ENCODE assay signal across 22 mouse cellular contexts in the genomic region with DNA sequence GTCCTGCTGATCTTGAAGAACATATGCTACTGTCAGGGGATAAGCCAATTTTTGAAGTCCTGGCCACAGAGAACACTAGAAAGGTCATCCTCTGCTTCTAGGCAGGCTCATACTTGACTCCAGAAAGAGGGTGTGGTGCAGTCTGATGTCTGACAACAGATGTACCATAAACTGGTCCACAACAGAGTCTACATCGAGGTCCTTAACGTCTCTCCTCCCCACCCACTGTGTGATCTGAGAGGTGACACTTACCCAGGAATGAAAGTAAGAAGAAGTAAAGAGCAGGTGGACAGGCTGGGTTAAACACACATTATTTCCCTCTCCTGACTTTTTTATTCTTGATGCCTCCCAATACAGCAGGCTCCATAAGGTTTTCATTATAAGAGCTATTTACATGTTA. TPM values are rescaled to one million over a fixed set of nuclear protein-coding genes. Genes with fewer than 3 reads are reported as not detected.
DNase-seq lines count a peak whose midpoint lies in the region; ATAC-seq and TF ChIP-seq lines count a peak whose summit lies in the region.
"Had no signal": no experiment of that assay in that cellular context is flagged by ENCODE, and none has a peak within 500 bp of the region (broad histone marks: within the 10 kb centered on the region; RNA-seq: fewer than 3 reads in every experiment).

No protein-coding gene starts in this region.

- H3K27ac ChIP-seq in heart, embryonic 11.5 days (ENCODE audit: low read depth, low read length): no peak overlapping the region
- H3K27ac ChIP-seq: embryonic facial prominence, embryonic 13.5 days; embryonic facial prominence, embryonic 15.5 days; forebrain, embryonic 13.5 days; forebrain, embryonic 15.5 days had no signal

- no peaks in the 10 kb centered on the region for H3K4me1 ChIP-seq in heart, embryonic 11.5 days (ENCODE audit: control insufficient read depth, insufficient read depth, low read length)
- H3K4me1 ChIP-seq: embryonic facial prominence, embryonic 15.5 days; forebrain, embryonic 13.5 days; forebrain, embryonic 15.5 days had no signal

- no peak for ATAC-seq in heart, embryonic 11.5 days (replicated peaks; ENCODE audit: insufficient number of reproducible peaks, low FRiP score, low TSS enrichment)
- ATAC-seq: activated CD4-positive, CD25-positive, alpha-beta regulatory T cell, adult 4 months; forebrain, embryonic 13.5 days; forebrain, embryonic 15.5 days; forebrain, postnatal 0 days had no signal

- H3K9ac ChIP-seq in heart, embryonic 11.5 days (ENCODE audit: low read depth, low read length): no peak overlapping the region
- H3K9ac ChIP-seq: embryonic facial prominence, embryonic 13.5 days; embryonic facial prominence, embryonic 15.5 days; forebrain, embryonic 13.5 days; forebrain, embryonic 15.5 days; forebrain, postnatal 0 days had no signal

- H3K4me3 ChIP-seq in heart, embryonic 11.5 days (ENCODE audit: low read depth, low read length): no peak overlapping the region
- H3K4me3 ChIP-seq in myocyte: no peak overlapping the region
- H3K4me3 ChIP-seq: embryonic facial prominence, embryonic 13.5 days; embryonic facial prominence, embryonic 15.5 days; forebrain, embryonic 13.5 days; forebrain, embryonic 15.5 days had no signal

- no peaks in the 10 kb centered on the region for H3K36me3 ChIP-seq in heart, embryonic 11.5 days (ENCODE audit: control insufficient read depth, insufficient read depth, low read length)
- H3K36me3 ChIP-seq in myocyte (ENCODE audit: control insufficient read depth, insufficient read depth): no peaks in the 10 kb centered on the region
- H3K36me3 ChIP-seq: embryonic facial prominence, embryonic 13.5 days; embryonic facial prominence, embryonic 15.5 days; forebrain, embryonic 15.5 days had no signal

- H3K9me3 ChIP-seq in heart, embryonic 11.5 days (replicated peaks; ENCODE audit: control insufficient read depth, low read length): no peaks in the 10 kb centered on the region
- H3K9me3 ChIP-seq: embryonic facial prominence, embryonic 13.5 days; embryonic facial prominence, embryonic 15.5 days; forebrain, embryonic 13.5 days; forebrain, embryonic 15.5 days had no signal

- no peaks in the 10 kb centered on the region for H3K27me3 ChIP-seq in heart, embryonic 11.5 days (ENCODE audit: control insufficient read depth, insufficient read depth, low read length)
- no peaks in the 10 kb centered on the region for H3K27me3 ChIP-seq in myocyte (ENCODE audit: control insufficient read depth, insufficient read depth, insufficient read length)
- H3K27me3 ChIP-seq: embryonic facial prominence, embryonic 13.5 days; embryonic facial prominence, embryonic 15.5 days; forebrain, embryonic 13.5 days; forebrain, embryonic 15.5 days had no signal

- WGBS in heart, embryonic 11.5 days (ENCODE audit: insufficient replicate concordance): 77% methylated on average over 2 of the region's 2 CpGs

- peak; percentile 64 for DNase-seq in heart, adult 11 months
- DNase-seq in 3T3-L1 (ENCODE audit: low read depth, low spot score): peak; percentile 14
- DNase-seq in left cerebral cortex, postnatal 10 days (ENCODE audit: extremely low spot score in 1 of 2, low spot score in 2 of 2): no peak
- DNase-seq: adrenal gland, adult 8-10 months; adrenal gland, postnatal 14 days; adrenal gland, postnatal 36 days; cerebellum, adult 11-12 months; cerebellum, adult 2 months; cerebellum, adult 9-11 months; cerebellum, postnatal 14 days; cerebellum, postnatal 36 days; embryo, embryonic 11 days; forebrain, postnatal 0 days had no signal

- no peak overlapping the region for H3ac ChIP-seq in myocyte (ENCODE audit: control insufficient read depth, insufficient read length)

- TF ChIP-seq POLR2A in myocyte (IDR thresholded peaks at IDR 0.05; ENCODE audit: insufficient read length, low read depth): no peak

- intact Hi-C loops in left cerebral cortex, postnatal 10 days (cut with DNase I): no loop called here

- H3K4me2 ChIP-seq in heart, embryonic 11.5 days: no peak overlapping the region
- H3K4me2 ChIP-seq in myocyte (ENCODE audit: low read depth): no peak overlapping the region
- H3K4me2 ChIP-seq: embryonic facial prominence, embryonic 13.5 days; embryonic facial prominence, embryonic 15.5 days; forebrain, embryonic 13.5 days; forebrain, embryonic 15.5 days had no signal

- H3K79me2 ChIP-seq in myocyte (ENCODE audit: control insufficient read depth, insufficient read depth): no peaks in the 10 kb centered on the region

TF ChIP-seq in myocyte, 11 proteins besides CTCF, POLR2A, EP300 and RAD21:
- peak in 2 of 3 experiments; percentile 24 to 53 for TF ChIP-seq MYOD1 (IDR thresholded peaks at IDR 0.05; ENCODE audit: control insufficient read depth in 1 of 3, insufficient read length in 2 of 3, low read depth in 2 of 3)
- no peak for TF ChIP-seq E2F4 (IDR thresholded peaks at IDR 0.05; ENCODE audit: insufficient read depth)
- TF ChIP-seq POLR2AphosphoS2 (IDR thresholded peaks at IDR 0.05; ENCODE audit: insufficient read length, low read depth): no peak

RNA-seq across cellular contexts. Expression of a gene that starts 50.9 kb away (rescaled TPM):
- 0.93 and 1.1 TPM in 2 replicates for polyA plus RNA-seq in heart, embryonic 11.5 days (2014; fragmentation: Nextera tagmentation; extraction: Ambion mirVana)
- polyA plus RNA-seq in myocyte (2012; fragmentation: generic; extraction: Trizol): 0.18 TPM
- 1 to 10 TPM in 1 of 2 experiments, under 1 TPM in 1; 0.62 to 1.3 TPM for total RNA-seq in left cerebral cortex, postnatal 10 days (2021)
- total RNA-seq: common myeloid progenitor, adult 5-6 weeks; MEL had no signal

Comparison
In these comparisons a context has a peak if more than half of its experiments do, and no peak if none do; other contexts are left out.
1. DNase-seq: peak in heart, adult 11 months (single experiment) and 3T3-L1 (single experiment); none in left cerebral cortex, postnatal 10 days (0 of 2).